Mouse (Mus musculus) liver, embryonic 14.5 days (tissue): ENCODE results near the gene Gch1. TPM values are rescaled to one million over a fixed set of nuclear protein-coding genes. Genes with fewer than 3 reads are reported as not detected.

Source experiments
- ATAC-seq: fragments of 200-750 bp; cut with Nextera tagmentation; 2 replicates; pipeline ENCODE4 v1.8.0; 2017; ENCODE audit warnings: moderate number of reproducible peaks, mild to moderate bottlenecking, moderate library complexity; ENCODE audit not compliant: insufficient read depth
- DNase-seq, 3 experiments: peaks; one replicate each; pipeline ENCODE4 v3.0.0-alpha.2; 2012 to 2013; ENCODE audit warnings: low read depth in 3 of 3, low spot score in 3 of 3
- H3K27ac ChIP-seq: fragments of 300-500 bp; sonication (generic); 2 replicates; pipeline ENCODE4 v1.5.1; 2014; ENCODE audit warnings: moderate library complexity, mild to moderate bottlenecking, control low read depth, inconsistent platforms
- H3K27me3 ChIP-seq: fragments of 300-500 bp; sonication (generic); 2 replicates; pipeline ENCODE4 v1.6.1; 2014; ENCODE audit warnings: mild to moderate bottlenecking, low read length, moderate library complexity; ENCODE audit not compliant: control insufficient read depth, insufficient read depth
- H3K36me3 ChIP-seq: fragments of 300-500 bp; sonication (generic); replicated peaks from 2 replicates; pipeline ENCODE4 v1.6.1; 2014; ENCODE audit warnings: low read depth; ENCODE audit not compliant: control insufficient read depth, insufficient read depth
- H3K4me1 ChIP-seq, 2 experiments: fragments of 200-500 bp in 1 of 2; fragments of 300-500 bp in 1 of 2; sonication (generic) in 1 of 2; replicated peaks; 2 replicates each; pipeline ENCODE4 v1.6.1; 2012 to 2014; ENCODE audit warnings: antibody characterized with exemption in 1 of 2, inconsistent platforms in 1 of 2, low read length in 1 of 2; ENCODE audit not compliant: control insufficient read depth in 2 of 2, insufficient read depth in 2 of 2
- H3K4me2 ChIP-seq: fragments of 300-500 bp; sonication (generic); 2 replicates; pipeline ENCODE4 v1.6.1; 2014; ENCODE audit warnings: low read depth, mild to moderate bottlenecking, control low read depth, moderate library complexity
- H3K4me3 ChIP-seq, 2 experiments: fragments of 200-500 bp in 1 of 2; fragments of 300-500 bp in 1 of 2; sonication (generic) in 1 of 2; 2 replicates each; pipeline ENCODE4 v1.5.1; 2012 to 2014; ENCODE audit warnings: low read depth in 2 of 2, low read length in 2 of 2, mild to moderate bottlenecking in 2 of 2, control low read depth in 1 of 2, inconsistent platforms in 1 of 2, moderate library complexity in 1 of 2; ENCODE audit not compliant: insufficient read depth in 1 of 2
- H3K9ac ChIP-seq: fragments of 300-500 bp; sonication (generic); replicated peaks from 2 replicates; pipeline ENCODE4 v1.6.1; 2014; ENCODE audit warnings: mild to moderate bottlenecking, control low read depth, moderate library complexity
- H3K9me3 ChIP-seq: fragments of 300-500 bp; sonication (generic); 2 replicates; pipeline ENCODE4 v1.6.1; 2016; ENCODE audit warnings: low read length, mixed read lengths; ENCODE audit not compliant: control insufficient read depth
- CTCF ChIP-seq: IDR thresholded peaks from 2 replicates; pipeline ENCODE4 v1.5.1; 2016; ENCODE audit warnings: antibody characterized with exemption, low read depth, control low read depth
- EP300 ChIP-seq: IDR thresholded peaks from 2 replicates; pipeline ENCODE4 v1.6.1; 2016; ENCODE audit warnings: antibody characterized with exemption, low read depth
- WGBS: fragments of 180-500 bp; shearing (Covaris S2); extraction: QIAGEN DNeasy Blood & Tissue Kit; methylation state at CpG from one replicate; pipeline ENCODE4 v1.1.7; 2014; ENCODE audit not compliant: insufficient replicate concordance; 5-methylcytosine and 5-hydroxymethylcytosine counted together
- polyA plus RNA-seq, 2 experiments: library from polyadenylated mRNA; depleted of rRNA in 1 of 2; stranded (reverse) in 1 of 2; unstranded in 1 of 2; fragments of >200 nt; fragmentation: Nextera tagmentation in 1 of 2; extraction: Ambion mirVana in 1 of 2; gene quantifications; 2 replicates each; pipeline versions ENCODE4 v1.2.1 to v1.2.3; 2012 to 2014

Gene Gch1
- polyA plus RNA-seq, 2 experiments: 2.4 to 3.8 TPM

- Histone ChIP-seq H3K27me3 (no peaks in the 10 kb centered on the region), H3K27ac (no peak overlapping the region), H3K36me3 (no peaks in the 10 kb centered on the region), H3K4me3 (no peak overlapping the region), H3K9me3 (no peaks in the 10 kb centered on the region), H3K4me1 (peaks cover 4 to 13% of the 10 kb centered on the region in 2 experiments), H3K9ac (no peak overlapping the region), H3K4me2 (no peak overlapping the region)
- 40% methylated on average over 9 of the region's 9 CpGs for WGBS
- no peak for ATAC-seq
- no peak for DNase-seq
- TF ChIP-seq EP300: no peak
- no peak for TF ChIP-seq CTCF
These were observed 19.4 kb downstream of the Gch1 start for GRCm38 (mm10) chr14:47169677-47170410.

GRCm38 (mm10) chr14:47165741-47166140 lies 23.5 kb downstream of the Gch1 start:
- Histone ChIP-seq H3K4me3 (no peak overlapping the region), H3K27me3 (no peaks in the 10 kb centered on the region), H3K4me1 (peaks cover 3 to 12% of the 10 kb centered on the region in 2 experiments), H3K9me3 (no peaks in the 10 kb centered on the region), H3K27ac (no peak overlapping the region), H3K9ac (no peak overlapping the region), H3K36me3 (no peaks in the 10 kb centered on the region), H3K4me2 (no peak overlapping the region)
- DNase-seq (no peak), ATAC-seq (no peak)
- TF ChIP-seq CTCF (no peak), EP300 (no peak)
- 64% methylated on average over 5 of the region's 5 CpGs for WGBS

DNA sequence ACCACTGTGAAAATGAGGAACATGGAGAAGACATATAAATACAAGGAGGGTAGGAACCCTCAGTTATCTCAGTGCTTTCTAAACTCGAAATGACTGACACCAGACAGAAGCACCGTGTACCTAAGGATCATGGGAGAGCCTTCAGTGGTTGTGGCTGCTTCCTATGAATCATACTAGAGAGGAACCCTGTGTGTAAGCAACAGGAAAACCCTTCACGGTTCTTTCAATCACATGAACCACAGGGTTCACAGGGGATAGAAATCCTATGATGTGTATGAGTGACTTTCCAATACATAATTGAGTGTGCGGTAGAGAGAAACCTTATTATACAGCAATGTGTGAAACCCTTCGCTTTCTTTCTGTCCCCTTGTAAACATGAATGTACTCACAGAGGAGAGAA lies 24.1 kb downstream of the Gch1 start:
- H3K4me1 ChIP-seq: peaks cover 0 to 6% of the 10 kb centered on the region in 2 experiments; a peak in 2 of 4 replicates
- no peaks in the 10 kb centered on the region for H3K9me3 ChIP-seq
- WGBS: 36% methylated on average over 5 of the region's 5 CpGs
- no peaks in the 10 kb centered on the region for H3K27me3 ChIP-seq
- no peak overlapping the region for H3K4me3 ChIP-seq
- H3K27ac ChIP-seq: no peak overlapping the region
- H3K4me2 ChIP-seq: no peak overlapping the region
- TF ChIP-seq EP300 (no peak), CTCF (no peak)
- H3K36me3 ChIP-seq: no peaks in the 10 kb centered on the region
- DNase-seq: no peak
- no peak overlapping the region for H3K9ac ChIP-seq
- no peak for ATAC-seq

DNA sequence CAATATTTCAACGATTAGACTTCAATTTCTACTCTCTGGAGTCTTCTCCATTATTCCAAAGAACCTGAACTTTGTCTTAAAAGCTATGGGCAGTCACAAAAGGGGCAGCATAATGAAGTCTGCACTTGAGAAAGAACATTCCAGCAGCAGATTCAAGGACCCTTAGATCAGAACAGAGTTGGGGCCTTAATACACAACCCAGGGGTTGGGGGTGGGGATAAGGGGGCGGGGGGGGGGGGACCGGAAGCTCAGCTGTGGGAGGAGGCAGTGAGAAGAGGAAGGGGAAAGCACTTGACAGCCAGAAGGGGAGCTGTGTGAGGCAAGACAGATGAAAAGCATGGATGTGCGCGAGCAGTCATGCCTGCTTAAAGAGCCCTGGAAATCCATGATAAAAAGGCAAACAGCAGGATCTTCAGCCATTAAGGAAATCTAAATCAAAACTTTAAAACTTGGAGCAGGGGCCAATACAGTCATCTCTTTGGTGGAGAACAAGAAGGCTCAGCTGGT lies 27.2 kb downstream of the Gch1 start:
- Histone ChIP-seq H3K4me1 (no peaks in the 10 kb centered on the region), H3K4me2 (no peak overlapping the region), H3K27me3 (no peaks in the 10 kb centered on the region), H3K9me3 (no peaks in the 10 kb centered on the region), H3K27ac (no peak overlapping the region), H3K36me3 (no peaks in the 10 kb centered on the region), H3K4me3 (no peak overlapping the region), H3K9ac (no peak overlapping the region)
- no peak for DNase-seq
- 29% methylated on average over 5 of the region's 5 CpGs for WGBS
- TF ChIP-seq CTCF (no peak), EP300 (no peak)
- no peak for ATAC-seq

GRCm38 (mm10) chr14:47160051-47160640 lies 29.1 kb downstream of the Gch1 start:
- no peak for DNase-seq
- Histone ChIP-seq H3K36me3 (no peaks in the 10 kb centered on the region), H3K27me3 (no peaks in the 10 kb centered on the region)

More at GRCm38 (mm10) chr14:47160051-47160640, 29.1 kb downstream of the Gch1 start:
- Histone ChIP-seq H3K4me3 (no peak overlapping the region), H3K9me3 (no peaks in the 10 kb centered on the region), H3K4me2 (no peak overlapping the region), H3K9ac (no peak overlapping the region), H3K4me1 (no peaks in the 10 kb centered on the region), H3K27ac (no peak overlapping the region)
- WGBS: 55% methylated on average over 2 of the region's 2 CpGs
- ATAC-seq: no peak
- TF ChIP-seq CTCF: no peak
- TF ChIP-seq EP300: no peak
